Mouse (Mus musculus) kidney, adult 2 months (tissue): ENCODE data around the gene Heatr4.

Experiments used
- CTCF ChIP-seq: fragments of 200-500 bp; conservative IDR thresholded peaks from 2 replicates; pipeline ENCODE4 v1.5.1; 2011; ENCODE audit warnings: low read depth, mild to moderate bottlenecking, control low read depth, low read length, moderate library complexity, mixed read lengths; ENCODE audit not compliant: insufficient read depth, insufficient read length
- POLR2A ChIP-seq: fragments of 200-500 bp; IDR thresholded peaks from one replicate; pipeline ENCODE4 v1.6.1; 2011; ENCODE audit warnings: low read depth, low read length, control low read depth

DNA sequence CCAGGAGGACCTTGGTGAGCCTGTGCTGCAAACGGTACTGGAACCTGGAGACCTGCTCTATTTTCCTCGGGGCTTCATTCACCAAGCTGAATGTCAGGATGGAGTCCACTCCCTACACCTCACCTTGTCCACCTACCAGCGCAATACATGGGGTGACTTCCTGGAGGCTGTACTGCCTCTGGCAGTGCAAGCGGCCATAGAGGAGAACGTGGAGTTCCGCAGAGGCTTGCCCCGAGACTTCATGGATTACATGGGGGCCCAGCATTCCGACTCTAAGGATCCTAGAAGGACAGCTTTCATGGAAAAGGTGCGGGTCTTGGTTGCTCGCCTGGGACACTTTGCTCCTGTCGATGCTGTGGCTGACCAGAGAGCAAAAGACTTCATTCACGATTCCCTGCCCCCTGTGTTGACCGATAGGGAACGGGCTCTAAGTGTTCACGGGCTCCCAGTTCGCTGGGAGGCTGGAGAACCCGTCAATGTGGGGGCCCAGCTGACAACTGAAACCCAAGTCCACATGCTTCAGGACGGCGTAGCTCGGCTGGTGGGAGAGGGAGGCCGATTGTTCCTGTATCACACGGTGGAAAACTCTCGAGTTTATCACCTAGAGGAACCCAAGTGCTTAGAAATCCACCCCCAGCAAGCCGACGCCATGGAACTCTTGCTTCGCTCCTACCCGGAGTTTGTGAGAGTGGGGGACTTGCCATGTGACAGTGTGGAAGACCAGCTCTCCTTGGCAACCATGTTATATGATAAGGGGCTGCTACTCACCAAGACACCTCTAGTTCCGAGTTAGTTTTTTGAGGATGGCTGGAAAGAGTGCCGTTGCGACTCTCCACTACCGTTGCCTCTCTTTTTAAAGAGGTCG, 32.7 kb downstream of the Heatr4 start:
- TF ChIP-seq CTCF (no peak), POLR2A (no peak)
